Mouse (Mus musculus): ENCODE data around the gene Cers2.

DNA sequence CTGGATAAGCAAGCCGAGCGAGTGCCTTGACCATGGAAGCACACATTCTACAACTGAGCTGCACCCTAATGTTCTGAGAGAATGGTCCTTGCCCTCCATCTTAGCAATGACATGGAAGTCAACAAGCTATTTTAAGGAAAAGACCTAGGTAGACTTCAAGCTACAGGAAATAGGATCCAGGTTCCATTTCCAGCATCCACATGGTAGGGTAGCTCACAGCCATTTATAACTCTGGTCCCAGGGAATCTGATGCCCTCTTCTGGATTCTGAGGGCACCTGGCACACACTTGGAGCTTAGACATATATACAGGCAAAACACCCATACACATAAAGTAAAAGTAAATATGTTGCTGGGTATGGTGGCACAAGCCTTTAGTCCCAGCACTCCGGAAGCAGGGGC, 48.5 kb upstream of the Cers2 start:
- no peak for TF ChIP-seq CTCF (IDR thresholded peaks at IDR 0.05; ENCODE audit: insufficient read depth, low read depth, low read length)
- no peak for TF ChIP-seq POLR2A (IDR thresholded peaks at IDR 0.05; ENCODE audit: insufficient read depth, low read depth, low read length)

Data from olfactory bulb, adult 2 months (tissue).